Comparison of ENCODE assay signal across 8 mouse cellular contexts in the genomic region with DNA sequence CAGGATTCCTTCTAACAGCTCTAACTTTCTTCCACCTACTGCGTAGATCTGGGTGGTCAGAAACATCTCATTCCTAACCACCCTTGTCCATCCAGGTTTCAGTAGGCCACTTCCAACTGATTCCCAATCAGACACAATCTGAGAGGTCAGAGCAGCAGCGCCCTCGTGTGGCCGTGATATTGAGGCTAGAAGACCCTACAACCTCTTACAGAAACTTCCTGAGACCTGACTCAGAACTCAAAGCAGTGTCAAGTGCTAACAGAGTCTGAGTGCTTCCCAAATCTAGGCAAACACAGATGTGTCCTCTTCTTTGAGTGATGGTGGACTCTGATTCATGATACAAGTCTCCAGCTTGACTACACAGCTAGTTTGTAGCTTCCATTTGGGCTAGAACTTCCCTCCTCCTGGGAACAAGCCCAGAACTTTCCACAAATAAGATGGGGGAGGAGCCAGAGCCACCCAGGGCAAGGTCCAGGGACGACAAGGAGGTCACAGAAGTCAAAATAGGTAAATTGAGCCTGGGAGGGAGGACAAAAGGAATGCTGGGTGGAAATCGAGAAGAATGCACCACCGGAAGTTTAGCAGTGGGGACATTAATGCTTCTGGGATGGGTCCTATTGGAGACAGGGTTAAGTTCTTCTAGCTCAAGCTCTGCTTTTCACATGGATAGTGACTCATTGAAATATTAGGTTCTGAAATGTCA. TPM values are rescaled to one million over a fixed set of nuclear protein-coding genes. Genes with fewer than 3 reads are reported as not detected.
DNase-seq lines count a peak whose midpoint lies in the region; ATAC-seq and TF ChIP-seq lines count a peak whose summit lies in the region.

No protein-coding gene starts in this region.

- H3K4me3 ChIP-seq in forebrain, embryonic 10.5 days, result no peak overlapping the region
- no peak overlapping the region for H3K4me3 ChIP-seq in forebrain, embryonic 16.5 days (replicated peaks; ENCODE audit: low read length)
- no peak overlapping the region for H3K4me3 ChIP-seq in intestine, postnatal 0 days (ENCODE audit: low read depth, low read length)

- WGBS in forebrain, embryonic 10.5 days, result 32% methylated on average over 7 of the region's 7 CpGs
- WGBS in forebrain, embryonic 16.5 days, result 29% methylated on average over 7 of the region's 7 CpGs
- 26% methylated on average over 7 of the region's 7 CpGs for WGBS in intestine, postnatal 0 days

- H3K4me2 ChIP-seq in forebrain, embryonic 16.5 days (ENCODE audit: low read length), result no peak overlapping the region
- H3K4me2 ChIP-seq in intestine, postnatal 0 days (replicated peaks; ENCODE audit: low read depth), result no peak overlapping the region

- H3K9me3 ChIP-seq in forebrain, embryonic 10.5 days, result no peaks in the 10 kb centered on the region
- no peaks in the 10 kb centered on the region for H3K9me3 ChIP-seq in forebrain, embryonic 16.5 days (ENCODE audit: control insufficient read depth, low read length)
- H3K9me3 ChIP-seq in intestine, postnatal 0 days (ENCODE audit: control insufficient read depth), result no peaks in the 10 kb centered on the region

- intact Hi-C loops in left cerebral cortex, postnatal 25 days (cut with DNase I), result loop anchor here (2.0 to 5.0 kb wide), 2 partner anchors 50 to 85 kb away; no protein-coding TSS in a partner anchor

- H3K27me3 ChIP-seq in forebrain, embryonic 10.5 days (ENCODE audit: poor library complexity, severe bottlenecking), result no peaks in the 10 kb centered on the region
- no peaks in the 10 kb centered on the region for H3K27me3 ChIP-seq in forebrain, embryonic 16.5 days (replicated peaks; ENCODE audit: control insufficient read depth, insufficient read depth, low read length)
- no peaks in the 10 kb centered on the region for H3K27me3 ChIP-seq in intestine, postnatal 0 days (replicated peaks; ENCODE audit: control insufficient read depth, insufficient read depth, low read length)

- 0 out of 2 replicates have a peak, but pooled peaks cover 5% of the 10 kb centered on the region for H3K4me1 ChIP-seq in forebrain, embryonic 10.5 days
- no peaks in the 10 kb centered on the region for H3K4me1 ChIP-seq in forebrain, embryonic 16.5 days (replicated peaks; ENCODE audit: control insufficient read depth, insufficient read depth, low read length)
- H3K4me1 ChIP-seq in intestine, postnatal 0 days (replicated peaks; ENCODE audit: control insufficient read depth, insufficient read depth, low read length), result no peaks in the 10 kb centered on the region

- H3K36me3 ChIP-seq in forebrain, embryonic 10.5 days (replicated peaks), result no peaks in the 10 kb centered on the region
- H3K36me3 ChIP-seq in forebrain, embryonic 16.5 days (ENCODE audit: control insufficient read depth, insufficient read depth), result no peaks in the 10 kb centered on the region
- H3K36me3 ChIP-seq in intestine, postnatal 0 days (ENCODE audit: control insufficient read depth, insufficient read depth), result no peaks in the 10 kb centered on the region

- DNase-seq in forebrain, embryonic 10.5 days (ENCODE audit: extremely low spot score, low spot score), result peak; percentile 78
- DNase-seq in c-Kit-negative CD71-positive TER-119-positive erythroid progenitor cells, embryonic 14.5 days (ENCODE audit: low read depth, low spot score), result peak; percentile 5
- peak; percentile 35 to 69 for DNase-seq in frontal cortex, postnatal 14 days (ENCODE audit: low spot score in 2 of 2)
- peak; percentile 65 to 82 for DNase-seq in left cerebral cortex, postnatal 25 days (ENCODE audit: low spot score in 2 of 2)
- DNase-seq in natural killer cell, adult 2 months (ENCODE audit: low spot score in 2 of 2), result peak; percentile 16 to 50
- peak; percentile 90 for DNase-seq in testis, postnatal 10 days (ENCODE audit: low spot score)

- no peak overlapping the region for H3K27ac ChIP-seq in forebrain, embryonic 10.5 days
- H3K27ac ChIP-seq in forebrain, embryonic 16.5 days (ENCODE audit: low read length), result no peak overlapping the region
- no peak overlapping the region for H3K27ac ChIP-seq in intestine, postnatal 0 days (ENCODE audit: low read depth, low read length)

- peak; percentile 93 for TF ChIP-seq CTCF in intestine, postnatal 0 days (IDR thresholded peaks at IDR 0.05; ENCODE audit: low read depth)

- ATAC-seq in forebrain, embryonic 16.5 days, result no peak
- ATAC-seq in intestine, postnatal 0 days, result no peak

- no peak overlapping the region for H3K9ac ChIP-seq in forebrain, embryonic 16.5 days (replicated peaks; ENCODE audit: low read depth, low read length)
- no peak overlapping the region for H3K9ac ChIP-seq in intestine, postnatal 0 days (ENCODE audit: low read depth, low read length)

RNA-seq across cellular contexts. Expression of gene Zfp57, which starts 3.8 kb away (rescaled TPM):
- 78.5 and 81.0 TPM in 2 replicates for polyA plus RNA-seq in forebrain, embryonic 10.5 days (2016; fragmentation: Nextera tagmentation; extraction: Ambion mirVana)
- 351 and 383 TPM in 2 replicates for polyA plus RNA-seq in forebrain, embryonic 16.5 days (2015; fragmentation: Nextera tagmentation; extraction: Ambion mirVana)
- polyA plus RNA-seq in intestine, postnatal 0 days (2015; fragmentation: Nextera tagmentation; extraction: Ambion mirVana), result 8.6 and 9.0 TPM in 2 replicates
- total RNA-seq in left cerebral cortex, postnatal 25 days (2021), result 10 to 100 TPM; 14.5 to 17.6 TPM

RNA-seq across cellular contexts. Expression of gene H2-M5, which starts 7.8 kb away (rescaled TPM):
- 0.74 and 0.94 TPM in 2 replicates for polyA plus RNA-seq in forebrain, embryonic 10.5 days (2016; fragmentation: Nextera tagmentation; extraction: Ambion mirVana)
- polyA plus RNA-seq in forebrain, embryonic 16.5 days (2015; fragmentation: Nextera tagmentation; extraction: Ambion mirVana), result 1.6 and 2.3 TPM in 2 replicates
- 0.05 TPM in 1 of 2 replicates, not detected in the other for polyA plus RNA-seq in intestine, postnatal 0 days (2015; fragmentation: Nextera tagmentation; extraction: Ambion mirVana)
- 1 to 10 TPM; 1.6 to 1.7 TPM for total RNA-seq in left cerebral cortex, postnatal 25 days (2021)

RNA-seq across cellular contexts. Expression of gene 2410137M14Rik, which starts 16.1 kb away (rescaled TPM):
- polyA plus RNA-seq in forebrain, embryonic 10.5 days (2016; fragmentation: Nextera tagmentation; extraction: Ambion mirVana), result not detected in 2 replicates
- 0.25 TPM in 1 of 2 replicates, not detected in the other for polyA plus RNA-seq in forebrain, embryonic 16.5 days (2015; fragmentation: Nextera tagmentation; extraction: Ambion mirVana)
- not detected in 2 replicates for polyA plus RNA-seq in intestine, postnatal 0 days (2015; fragmentation: Nextera tagmentation; extraction: Ambion mirVana)
- total RNA-seq in left cerebral cortex, postnatal 25 days (2021), result under 1 TPM in 1 of 2 experiments, not detected in 1; 0.66 TPM

RNA-seq across cellular contexts. Expression of gene Mog, which starts 26.0 kb away (rescaled TPM):
- polyA plus RNA-seq in forebrain, embryonic 10.5 days (2016; fragmentation: Nextera tagmentation; extraction: Ambion mirVana), result 0.16 and 0.30 TPM in 2 replicates
- 1.9 and 2.9 TPM in 2 replicates for polyA plus RNA-seq in forebrain, embryonic 16.5 days (2015; fragmentation: Nextera tagmentation; extraction: Ambion mirVana)
- polyA plus RNA-seq in intestine, postnatal 0 days (2015; fragmentation: Nextera tagmentation; extraction: Ambion mirVana), result not detected in 2 replicates
- 10 to 100 TPM; 51.6 to 68.2 TPM for total RNA-seq in left cerebral cortex, postnatal 25 days (2021)

RNA-seq across cellular contexts. Expression of gene Znrd1as, which starts 38.8 kb away (rescaled TPM):
- 9.9 and 11.0 TPM in 2 replicates for polyA plus RNA-seq in forebrain, embryonic 10.5 days (2016; fragmentation: Nextera tagmentation; extraction: Ambion mirVana)
- 4.8 and 5.1 TPM in 2 replicates for polyA plus RNA-seq in forebrain, embryonic 16.5 days (2015; fragmentation: Nextera tagmentation; extraction: Ambion mirVana)
- polyA plus RNA-seq in intestine, postnatal 0 days (2015; fragmentation: Nextera tagmentation; extraction: Ambion mirVana), result 5.6 and 6.4 TPM in 2 replicates
- total RNA-seq in left cerebral cortex, postnatal 25 days (2021), result 1 to 10 TPM; 5.0 to 5.2 TPM

Comparison
In these comparisons a context has a peak if more than half of its experiments do, and no peak if none do; other contexts are left out.
1. DNase-seq: peak in every context shown above with its lines; median percentile 90 in testis, postnatal 10 days; 78 in forebrain, embryonic 10.5 days; 74 in left cerebral cortex, postnatal 25 days; 52 in frontal cortex, postnatal 14 days; 33 in natural killer cell, adult 2 months; 5 in c-Kit-negative CD71-positive TER-119-positive erythroid progenitor cells, embryonic 14.5 days.